Mouse (Mus musculus): ENCODE results near the gene Zmynd8. TPM values are rescaled to one million over a fixed set of nuclear protein-coding genes. Genes with fewer than 3 reads are reported as not detected.

The Zmynd8 gene
- total RNA-seq, 1 experiment: 49.7 TPM

- Histone ChIP-seq H3K4me1 (ENCODE audit: control insufficient read depth in 2 of 2, insufficient read depth in 2 of 2, low read length in 2 of 2, poor library complexity in 1 of 2) (peaks cover 14% of the 10 kb centered on the region in 2 experiments), H3K9ac (ENCODE audit: insufficient read depth, low read depth, low read length, poor library complexity, severe bottlenecking) (no peak overlapping the region), H3K36me3 (ENCODE audit: control insufficient read depth, insufficient read depth, low read length, poor library complexity, severe bottlenecking) (no peaks in the 10 kb centered on the region), H3K9me3 (ENCODE audit: control insufficient read depth, insufficient read depth, low read depth, low read length) (no peaks in the 10 kb centered on the region), H3K4me3 (ENCODE audit: insufficient read depth in 1 of 2, low read depth in 1 of 2, low read length in 2 of 2, poor library complexity in 1 of 2, severe bottlenecking in 1 of 2) (no peak overlapping the region), H3K27ac (ENCODE audit: insufficient read depth, low read depth, low read length, poor library complexity, severe bottlenecking) (no peak overlapping the region)
- TF ChIP-seq ZNF384 (IDR thresholded peaks at IDR 0.05; ENCODE audit: low read depth, low read length) (no peak), MAFK (IDR thresholded peaks at IDR 0.05; ENCODE audit: insufficient read depth, low read depth, low read length) (no peak), CHD2 (IDR thresholded peaks at IDR 0.05; ENCODE audit: low read depth, low read length) (no peak), ZC3H11A (IDR thresholded peaks at IDR 0.05; ENCODE audit: borderline replicate concordance, low read depth, low read length) (no peak), HCFC1 (IDR thresholded peaks at IDR 0.05; ENCODE audit: borderline replicate concordance, insufficient read depth, low read length) (no peak)
- in situ Hi-C loops (cut with MboI; ENCODE audit: low sequenced_read_pairs in 2 of 2, unreplicated experiment in 2 of 2): no loop called here
- no peak for DNase-seq (ENCODE audit: low read depth, low spot score)
Measured at GRCm38 (mm10) chr2:165889266-165889665, 9.6 kb downstream of the Zmynd8 start.

- H3K27ac ChIP-seq (ENCODE audit: insufficient read depth, low read depth, low read length, poor library complexity, severe bottlenecking): no peak overlapping the region
- no peak overlapping the region for H3K9ac ChIP-seq (ENCODE audit: insufficient read depth, low read depth, low read length, poor library complexity, severe bottlenecking)
- H3K4me1 ChIP-seq (ENCODE audit: control insufficient read depth in 2 of 2, insufficient read depth in 2 of 2, low read length in 2 of 2, poor library complexity in 1 of 2): peaks cover 16 to 18% of the 10 kb centered on the region in 2 experiments
- no peak for DNase-seq (ENCODE audit: low read depth, low spot score)
- H3K4me3 ChIP-seq (ENCODE audit: insufficient read depth in 1 of 2, low read depth in 1 of 2, low read length in 2 of 2, poor library complexity in 1 of 2, severe bottlenecking in 1 of 2): no peak overlapping the region
- TF ChIP-seq MAFK (IDR thresholded peaks at IDR 0.05; ENCODE audit: insufficient read depth, low read depth, low read length) (no peak), ZNF384 (IDR thresholded peaks at IDR 0.05; ENCODE audit: low read depth, low read length) (no peak), HCFC1 (IDR thresholded peaks at IDR 0.05; ENCODE audit: borderline replicate concordance, insufficient read depth, low read length) (no peak), CHD2 (IDR thresholded peaks at IDR 0.05; ENCODE audit: low read depth, low read length) (no peak), ZC3H11A (IDR thresholded peaks at IDR 0.05; ENCODE audit: borderline replicate concordance, low read depth, low read length) (no peak)
- H3K36me3 ChIP-seq (ENCODE audit: control insufficient read depth, insufficient read depth, low read length, poor library complexity, severe bottlenecking): no peaks in the 10 kb centered on the region
- H3K9me3 ChIP-seq (ENCODE audit: control insufficient read depth, insufficient read depth, low read depth, low read length): no peaks in the 10 kb centered on the region
- in situ Hi-C loops (cut with MboI; ENCODE audit: low sequenced_read_pairs in 2 of 2, unreplicated experiment in 2 of 2): no loop called here
Measured at GRCm38 (mm10) chr2:165888813-165889221, 10.0 kb downstream of the Zmynd8 start.

- Histone ChIP-seq H3K9me3 (ENCODE audit: control insufficient read depth, insufficient read depth, low read depth, low read length) (no peaks in the 10 kb centered on the region), H3K27ac (ENCODE audit: insufficient read depth, low read depth, low read length, poor library complexity, severe bottlenecking) (no peak overlapping the region), H3K4me1 (ENCODE audit: control insufficient read depth in 2 of 2, insufficient read depth in 2 of 2, low read length in 2 of 2, poor library complexity in 1 of 2) (peaks cover 17 to 20% of the 10 kb centered on the region in 2 experiments), H3K9ac (ENCODE audit: insufficient read depth, low read depth, low read length, poor library complexity, severe bottlenecking) (no peak overlapping the region), H3K4me3 (ENCODE audit: insufficient read depth in 1 of 2, low read depth in 1 of 2, low read length in 2 of 2, poor library complexity in 1 of 2, severe bottlenecking in 1 of 2) (no peak overlapping the region; a peak in 1 of 4 replicates), H3K36me3 (ENCODE audit: control insufficient read depth, insufficient read depth, low read length, poor library complexity, severe bottlenecking) (no peaks in the 10 kb centered on the region)
- TF ChIP-seq HCFC1 (IDR thresholded peaks at IDR 0.05; ENCODE audit: borderline replicate concordance, insufficient read depth, low read length): no peak
- in situ Hi-C loops (cut with MboI; ENCODE audit: low sequenced_read_pairs in 2 of 2, unreplicated experiment in 2 of 2): no loop called here
- DNase-seq (ENCODE audit: low read depth, low spot score): no peak
Measured at GRCm38 (mm10) chr2:165888396-165888795, 10.4 kb downstream of the Zmynd8 start.

GRCm38 (mm10) chr2:165886857-165887628 lies 11.8 kb downstream of the Zmynd8 start:
- Histone ChIP-seq H3K27ac (ENCODE audit: insufficient read depth, low read depth, low read length, poor library complexity, severe bottlenecking) (peak overlapping the region; percentile 81), H3K4me1 (ENCODE audit: control insufficient read depth in 2 of 2, insufficient read depth in 2 of 2, low read length in 2 of 2, poor library complexity in 1 of 2) (peaks cover 21 to 27% of the 10 kb centered on the region in 2 experiments), H3K9me3 (ENCODE audit: control insufficient read depth, insufficient read depth, low read depth, low read length) (no peaks in the 10 kb centered on the region), H3K36me3 (ENCODE audit: control insufficient read depth, insufficient read depth, low read length, poor library complexity, severe bottlenecking) (peaks cover 2% of the 10 kb centered on the region; the same call in 1 of the 2 replicates), H3K4me3 (ENCODE audit: insufficient read depth in 1 of 2, low read depth in 1 of 2, low read length in 2 of 2, poor library complexity in 1 of 2, severe bottlenecking in 1 of 2) (peak overlapping the region; percentile 12 to 30), H3K9ac (ENCODE audit: insufficient read depth, low read depth, low read length, poor library complexity, severe bottlenecking) (peak overlapping the region; percentile 48; the same call in 1 of the 2 replicates)
- in situ Hi-C loops (cut with MboI; ENCODE audit: low sequenced_read_pairs in 2 of 2, unreplicated experiment in 2 of 2): no loop called here
- no peak for DNase-seq (ENCODE audit: low read depth, low spot score)
- TF ChIP-seq MAFK (IDR thresholded peaks at IDR 0.05; ENCODE audit: insufficient read depth, low read depth, low read length) (no peak), ZC3H11A (IDR thresholded peaks at IDR 0.05; ENCODE audit: borderline replicate concordance, low read depth, low read length) (no peak), ZNF384 (IDR thresholded peaks at IDR 0.05; ENCODE audit: low read depth, low read length) (no peak), CHD2 (IDR thresholded peaks at IDR 0.05; ENCODE audit: low read depth, low read length) (no peak), HCFC1 (IDR thresholded peaks at IDR 0.05; ENCODE audit: borderline replicate concordance, insufficient read depth, low read length) (no peak)

Measured in ES-E14 (cell line).